Mouse (Mus musculus): ENCODE results near the gene Tmem95.
"Not testable (repeated sequence)": the region's sequence is repeated elsewhere in the genome, so short reads cannot be mapped to it uniquely, and the experiment has no call there.

Tmem95 gene

DNA sequence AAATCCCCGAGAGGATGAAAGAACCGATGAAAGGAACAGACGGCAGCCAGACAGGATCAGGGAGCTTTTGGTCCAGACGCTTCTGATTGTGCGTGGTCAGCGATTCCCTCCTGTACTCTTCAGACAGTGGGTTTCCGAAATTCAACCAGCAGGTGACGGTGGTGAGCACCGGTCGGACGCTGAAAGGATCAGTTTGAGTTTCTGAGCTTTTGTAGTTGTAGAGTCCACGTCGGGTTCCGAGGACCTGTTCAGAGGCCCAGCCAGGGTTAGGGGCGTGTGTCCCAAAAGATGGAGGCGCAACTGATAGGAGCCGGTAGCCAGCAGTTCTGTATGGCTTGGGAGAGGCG is 2.7 kb upstream of the Tmem95 start:
- in situ Hi-C loops (cut with MseI, MboI), result no loop called here

DNA sequence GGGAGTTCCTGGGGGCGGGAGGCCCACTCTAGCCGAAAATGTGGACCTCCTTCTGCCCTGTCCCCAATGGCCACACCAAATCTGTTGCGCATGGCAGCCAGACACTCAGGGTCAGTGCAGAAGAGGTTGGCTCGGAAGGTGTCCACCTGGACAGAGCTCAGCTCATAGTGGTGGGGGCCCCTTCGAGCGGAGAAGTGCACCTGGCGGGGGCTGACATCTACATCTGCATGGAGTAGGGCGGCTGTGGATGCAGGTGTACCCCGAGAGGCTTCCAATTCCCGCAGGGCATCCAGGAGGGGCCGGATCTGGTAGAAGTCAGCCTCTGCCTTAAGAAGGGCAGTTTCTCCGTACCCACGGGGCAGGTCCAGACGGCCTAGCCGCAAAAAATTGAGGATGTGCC is 1.9 kb upstream of the Tmem95 start:
- in situ Hi-C loops (cut with MseI, MboI), result loop anchor here (5.0 kb wide), 1 partner anchor 72 kb away; the partner anchor contains the start of gene Tmem102 (in 2 of the 2)

DNA sequence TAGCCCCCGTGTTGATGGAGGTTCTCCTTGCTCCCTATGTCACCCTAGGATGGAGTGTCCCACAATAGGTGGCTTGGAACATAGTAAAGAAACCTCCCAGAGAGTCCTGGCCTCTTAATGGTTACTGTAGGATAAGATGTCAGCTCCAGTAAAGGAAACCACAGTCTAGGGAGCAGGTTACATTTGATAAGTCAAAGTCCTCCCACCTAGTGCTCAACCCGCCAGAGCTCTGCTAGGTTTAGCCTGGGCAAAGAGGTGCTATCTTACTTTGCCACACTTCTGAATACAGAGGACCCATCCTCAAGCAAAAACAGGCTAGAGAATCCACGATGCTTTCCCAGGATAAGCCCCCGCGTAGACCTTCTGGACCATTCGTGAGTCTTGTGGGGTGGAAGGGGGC is 1.1 kb upstream of the Tmem95 start:
- in situ Hi-C loops (cut with MseI, MboI), result loop anchor here (5.0 kb wide), 1 partner anchor 72 kb away; the partner anchor contains the start of gene Tmem102 (in 2 of the 2)

DNA sequence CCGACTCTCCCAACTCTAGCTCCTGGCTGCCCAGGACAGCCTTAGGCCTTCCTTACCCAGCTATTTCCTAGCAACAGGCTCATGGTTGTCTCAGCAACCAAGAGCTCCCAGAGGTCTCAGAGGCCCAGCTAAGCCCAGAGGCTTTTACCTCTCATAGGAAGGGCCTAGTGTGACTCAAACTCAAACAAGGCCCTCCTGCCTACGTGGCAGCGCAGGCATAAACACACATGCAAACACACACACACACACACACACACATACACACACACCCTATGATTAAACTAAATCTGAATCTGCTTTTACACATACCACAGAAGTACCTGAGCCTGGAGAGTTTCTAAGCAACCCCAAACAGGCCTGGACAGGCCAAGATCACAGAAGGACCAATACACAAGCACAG is 581 bp upstream of the Tmem95 start:
- in situ Hi-C loops (cut with MseI, MboI), result loop anchor here (5.0 kb wide), 1 partner anchor 71 kb away; the partner anchor contains the start of gene Tmem102 (in 2 of the 2)

DNA sequence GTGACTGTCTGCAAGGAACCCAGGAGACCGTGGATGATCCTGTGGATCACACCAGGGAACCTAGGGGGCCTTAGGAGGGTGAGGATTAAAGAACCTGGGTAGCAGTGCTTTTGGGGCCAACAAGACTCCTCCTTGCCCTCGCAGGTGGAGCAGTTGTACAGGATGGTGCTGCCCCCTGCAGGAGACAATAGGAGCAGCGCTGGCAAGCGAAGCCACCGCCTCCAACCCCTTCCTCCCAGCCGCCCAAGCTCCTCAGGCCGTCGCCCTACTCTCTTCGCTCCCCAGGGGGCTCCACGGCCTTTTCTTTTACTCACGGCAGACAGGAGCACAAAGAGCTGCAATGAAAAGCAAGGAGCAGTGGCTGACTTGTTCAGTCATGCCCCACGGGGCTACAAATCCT is 951 bp downstream of the Tmem95 start:
- in situ Hi-C loops (cut with MseI, MboI), result loop anchor here (5.0 kb wide), 1 partner anchor 70 kb away; the partner anchor contains the start of gene Tmem102 (in 2 of the 2)

DNA sequence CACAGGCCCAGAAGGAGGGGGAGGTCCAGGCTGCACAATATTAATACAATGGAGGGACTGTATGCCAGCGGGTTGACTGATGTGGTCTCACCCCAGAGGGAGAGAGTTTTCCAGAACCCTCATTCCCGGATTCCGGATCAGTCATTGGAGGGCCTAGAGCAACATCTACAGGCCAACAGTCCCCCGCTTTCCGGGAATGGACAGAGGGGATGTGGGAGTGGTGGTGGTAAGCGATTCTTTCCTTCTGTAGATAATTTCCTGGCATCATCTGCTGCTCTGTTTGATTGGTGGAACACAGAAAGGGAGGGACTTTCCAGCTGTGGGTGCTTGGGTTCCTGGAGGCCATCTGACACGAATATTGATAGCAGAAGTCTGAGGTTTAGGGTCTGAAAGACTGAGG is 1.6 kb downstream of the Tmem95 start:
- in situ Hi-C loops (cut with MseI, MboI), result loop anchor here (5.0 kb wide), 1 partner anchor 69 kb away; the partner anchor contains the start of gene Tmem102 (in 2 of the 2)

DNA sequence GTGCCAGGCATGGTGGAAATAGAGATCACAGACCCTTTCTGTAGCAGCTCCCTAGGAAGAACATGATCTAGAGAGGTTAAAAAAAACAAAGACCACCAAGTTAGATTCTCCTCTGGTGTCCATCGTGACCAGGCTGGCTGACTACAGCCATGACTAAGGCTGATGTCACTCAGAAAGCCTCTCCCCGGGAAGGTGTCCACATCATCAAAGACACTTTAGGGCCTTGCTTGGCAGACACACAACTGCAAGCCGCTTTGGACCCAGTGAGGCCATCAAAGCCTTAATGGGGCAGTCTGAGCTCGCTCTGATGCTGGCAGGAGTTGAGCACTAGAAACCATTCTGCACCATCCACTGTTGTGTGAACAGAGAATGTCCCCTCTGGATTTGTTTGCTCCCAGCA is 5.4 kb downstream of the Tmem95 start:
- in situ Hi-C loops (cut with MseI, MboI), result no loop called here

DNA sequence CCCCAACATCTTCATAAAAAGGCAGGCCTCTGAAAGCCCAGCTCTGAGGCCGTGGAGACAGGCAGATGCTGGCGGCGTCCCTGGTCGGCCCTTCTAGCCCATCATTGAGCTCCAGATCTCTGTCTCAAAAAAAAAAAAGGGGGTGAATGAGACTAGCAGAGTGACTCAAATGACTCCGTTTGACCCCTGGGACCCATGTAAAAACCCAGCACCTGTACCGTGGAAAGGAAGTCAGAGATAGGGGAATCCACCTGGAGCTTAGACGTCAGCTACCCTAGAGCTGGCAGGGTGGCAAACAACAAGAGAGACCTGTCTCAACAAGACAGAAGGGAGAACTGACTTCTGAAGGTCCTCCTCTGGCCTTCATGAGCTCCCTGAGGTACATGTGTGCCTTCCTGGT is 6.0 kb downstream of the Tmem95 start:
- in situ Hi-C loops (cut with MseI, MboI), result no loop called here

DNA sequence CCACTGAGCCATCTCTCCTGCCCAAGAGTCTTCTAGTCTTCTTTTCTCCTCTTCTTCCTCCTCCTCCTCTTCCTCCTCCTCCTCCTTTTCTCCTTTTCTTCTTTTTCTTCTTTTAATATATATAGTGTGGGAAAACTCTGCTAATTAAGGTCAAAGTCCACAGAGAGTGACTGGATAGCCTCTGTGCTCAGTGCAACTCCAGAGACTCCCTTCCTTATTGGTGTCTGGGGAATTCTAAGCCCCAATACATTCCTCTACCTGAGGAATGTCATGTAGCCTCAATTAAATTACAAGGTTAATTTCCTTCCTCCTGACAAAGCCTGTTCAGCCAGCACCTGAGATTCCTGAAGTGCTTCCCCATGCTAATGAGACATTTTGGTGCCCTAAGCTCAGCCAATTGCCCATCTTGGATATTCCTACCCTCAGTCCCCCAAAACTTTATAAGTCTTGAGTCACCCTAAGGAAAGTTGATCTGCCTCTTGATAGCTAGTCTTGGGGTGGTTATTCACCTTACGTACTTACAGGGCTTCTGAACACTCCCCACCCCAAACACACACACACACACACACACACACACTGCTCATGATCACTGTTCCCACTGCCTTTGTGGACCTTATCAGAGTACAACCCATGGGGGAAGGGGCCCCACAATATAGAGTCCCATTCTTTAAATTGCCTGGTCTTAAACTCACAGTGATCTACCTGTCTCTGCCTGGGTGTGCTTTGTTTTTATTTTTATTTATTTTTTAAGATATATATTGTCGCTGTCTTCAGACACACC is 7.3 kb downstream of the Tmem95 start:
- in situ Hi-C loops (cut with MseI, MboI), result no loop called here

DNA sequence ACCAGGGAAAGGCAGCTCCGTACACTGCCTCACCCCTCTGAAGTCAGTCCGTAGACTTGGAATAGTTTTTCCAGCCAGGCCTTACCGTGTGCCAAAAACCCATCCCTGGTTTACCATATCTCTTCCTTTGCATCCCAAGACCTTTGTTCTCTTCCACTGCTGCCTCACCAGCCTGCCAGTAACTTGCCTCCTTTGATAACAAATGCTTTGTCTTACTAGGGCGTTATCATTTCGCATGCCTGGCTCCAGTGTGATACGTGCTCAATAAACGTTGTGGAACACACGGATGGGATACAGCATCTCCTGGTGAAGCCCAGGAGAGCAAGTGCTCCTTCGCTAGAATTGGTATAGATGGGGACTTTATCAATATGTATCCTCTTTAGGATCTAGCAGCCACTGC is 10.5 kb downstream of the Tmem95 start:
- in situ Hi-C loops (cut with MseI, MboI), result no loop called here

DNA sequence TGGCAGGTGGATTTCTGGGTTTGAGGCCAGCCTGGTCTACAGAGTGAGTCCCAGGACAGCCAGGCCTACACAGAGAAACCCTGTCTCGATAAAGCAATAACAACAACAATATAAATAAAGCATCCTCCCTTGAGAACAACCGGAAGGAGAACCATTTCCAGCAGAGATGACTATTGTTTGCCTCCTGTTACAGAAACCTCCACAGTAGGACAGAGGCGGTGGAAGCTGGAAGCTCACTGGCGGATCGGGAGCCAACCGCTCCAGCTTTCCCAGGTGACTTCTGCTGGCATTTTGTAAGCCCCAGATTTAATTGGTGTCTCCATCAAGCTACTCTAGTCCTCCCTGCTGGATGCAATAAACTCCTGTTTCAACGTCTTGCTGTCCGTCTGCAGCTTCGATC is 12.3 kb downstream of the Tmem95 start:
- in situ Hi-C loops (cut with MseI, MboI), result no loop called here

DNA sequence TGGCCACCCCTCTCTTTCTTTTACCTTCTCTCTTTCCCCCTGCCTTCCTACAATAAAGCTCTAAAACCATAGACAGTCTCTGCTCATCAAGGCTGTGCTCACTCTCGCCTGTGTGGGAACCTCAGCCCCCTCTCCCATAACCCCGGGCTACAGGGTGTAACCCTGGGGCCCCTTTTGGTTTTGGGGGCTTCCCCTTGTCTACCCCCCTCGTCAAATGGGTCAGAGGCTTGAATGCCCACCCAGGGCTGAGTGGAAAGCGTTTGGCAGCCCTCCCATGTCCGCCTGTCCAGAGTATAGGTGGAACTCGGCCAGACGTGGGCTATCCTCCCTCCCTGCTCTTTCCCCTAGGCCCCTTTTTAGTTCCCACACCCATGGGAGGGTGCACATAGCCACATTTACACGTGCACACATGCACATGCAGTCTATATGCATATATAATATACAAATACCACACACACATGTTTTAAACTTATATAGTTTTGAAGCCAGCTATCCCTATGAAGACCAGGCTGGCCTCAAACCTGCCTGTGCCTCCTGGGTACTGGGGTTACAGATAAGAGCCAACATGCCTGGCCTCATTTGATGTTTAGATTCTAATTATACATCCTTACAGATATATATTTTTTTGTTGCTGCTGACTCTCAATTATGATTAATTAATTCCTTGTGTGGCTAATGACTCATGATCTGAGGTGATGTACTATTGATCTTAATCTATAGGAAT is 13.5 kb downstream of the Tmem95 start:
- in situ Hi-C loops (cut with MseI, MboI), result no loop called here

DNA sequence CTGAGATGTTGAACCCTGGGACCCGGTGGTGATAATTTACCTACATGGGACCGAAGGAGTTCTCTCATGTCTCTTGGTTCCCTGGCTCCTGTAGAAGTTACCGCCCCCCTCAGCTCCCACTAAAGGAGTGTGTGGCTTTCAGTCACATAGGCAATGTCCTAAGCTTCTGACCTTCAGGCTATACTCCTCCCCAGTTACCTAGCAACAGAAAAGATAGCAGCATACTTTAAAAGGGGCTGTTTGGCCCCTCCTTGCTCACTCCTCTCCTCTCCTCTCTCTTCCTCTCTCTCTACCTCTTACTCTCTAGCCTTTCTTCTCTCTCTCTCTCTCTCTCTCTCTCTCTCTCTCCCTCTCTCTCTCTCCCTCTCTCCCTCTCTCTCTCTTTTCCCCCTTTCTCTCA is 14.1 kb downstream of the Tmem95 start:
- in situ Hi-C loops (cut with MseI, MboI), result not testable (repeated sequence)

DNA sequence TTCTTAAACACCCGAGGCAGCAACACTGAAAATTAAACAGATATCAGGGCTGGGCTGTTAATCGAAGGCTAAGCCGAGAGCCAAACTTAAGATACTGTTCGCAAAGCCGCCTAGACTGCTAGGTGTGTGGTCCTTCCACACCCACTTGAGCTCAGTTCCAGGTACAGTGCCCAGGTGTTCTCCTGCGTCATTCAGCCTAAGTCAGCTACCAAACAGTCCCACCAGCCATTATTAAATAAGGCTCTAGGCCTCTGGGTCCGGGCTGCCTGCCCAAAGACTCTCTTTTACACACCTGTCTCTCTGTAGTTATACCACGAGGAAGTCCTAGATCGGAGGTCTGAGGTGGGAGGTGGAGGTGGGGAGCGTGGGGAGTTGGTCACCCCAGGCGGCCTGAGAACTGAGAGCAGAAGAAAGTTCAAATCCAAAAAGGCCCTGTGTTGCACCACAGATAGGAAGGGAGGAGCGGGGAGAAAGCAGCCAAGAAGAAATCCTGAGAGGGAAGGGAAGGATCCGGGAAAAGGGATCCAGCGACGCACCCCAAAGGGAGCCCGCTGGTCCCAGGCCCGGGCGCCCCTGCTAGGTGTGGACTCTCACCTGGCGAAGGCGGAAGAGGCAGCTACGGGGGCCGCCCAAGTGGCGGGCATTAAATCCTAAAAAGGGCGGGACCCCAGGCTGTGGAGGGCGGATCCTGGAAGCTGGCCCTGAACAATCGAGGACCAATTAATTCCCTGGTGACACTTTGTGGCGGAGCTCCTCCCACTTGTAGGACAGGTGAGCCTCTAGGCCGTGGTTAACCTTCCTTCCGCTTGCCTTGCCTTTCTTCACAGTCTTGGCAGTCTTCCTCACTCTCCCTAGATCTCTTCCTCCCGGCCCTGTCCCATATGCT is 19.5 kb downstream of the Tmem95 start, which contains the start of gene Tnk1:
TSS of gene Tnk1 (minus strand) at position 618 of the 886 bp plus-strand sequence.
- in situ Hi-C loops (cut with MseI, MboI), result no loop called here

DNA sequence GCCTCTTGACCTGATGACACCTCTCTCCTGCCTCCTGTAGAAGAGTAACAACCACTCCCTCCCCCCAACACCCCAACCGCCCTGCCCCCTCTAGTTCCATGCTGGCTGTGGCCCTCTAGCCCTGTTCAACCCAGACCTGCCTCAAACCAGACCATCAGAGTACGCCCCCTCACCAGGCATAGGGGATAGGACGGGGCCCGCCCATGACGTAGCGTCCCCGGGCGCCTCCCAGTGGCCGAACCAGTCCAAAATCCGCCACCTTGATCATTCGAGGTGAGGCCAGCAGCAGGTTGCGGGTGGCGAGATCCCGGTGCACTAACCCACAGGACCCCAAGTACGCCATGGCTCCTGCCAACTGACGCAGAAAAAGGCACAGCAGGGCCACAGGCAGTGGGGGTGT is 22.5 kb downstream of the Tmem95 start:
- in situ Hi-C loops (cut with MseI, MboI), result no loop called here

DNA sequence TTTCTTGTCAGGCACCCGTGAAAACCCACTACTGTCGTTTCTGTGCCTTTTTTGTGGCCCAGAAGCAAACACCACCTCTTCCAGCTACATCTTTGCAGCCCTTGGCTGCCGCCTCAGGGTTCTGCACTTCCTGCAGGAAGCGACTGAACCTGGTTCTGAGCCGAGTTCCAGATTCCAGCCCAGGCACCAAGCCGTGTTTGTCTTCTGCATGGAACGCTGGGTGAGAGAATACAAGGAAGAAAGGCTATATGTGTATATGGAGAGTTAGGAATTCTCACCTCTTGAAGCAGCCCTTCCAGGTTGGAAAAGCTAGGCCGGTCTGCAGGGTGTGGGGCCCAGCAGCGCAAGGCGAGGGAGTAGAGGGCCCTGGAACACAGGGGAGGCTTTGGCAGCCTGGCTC is 23.1 kb downstream of the Tmem95 start:
- in situ Hi-C loops (cut with MseI, MboI), result no loop called here

DNA sequence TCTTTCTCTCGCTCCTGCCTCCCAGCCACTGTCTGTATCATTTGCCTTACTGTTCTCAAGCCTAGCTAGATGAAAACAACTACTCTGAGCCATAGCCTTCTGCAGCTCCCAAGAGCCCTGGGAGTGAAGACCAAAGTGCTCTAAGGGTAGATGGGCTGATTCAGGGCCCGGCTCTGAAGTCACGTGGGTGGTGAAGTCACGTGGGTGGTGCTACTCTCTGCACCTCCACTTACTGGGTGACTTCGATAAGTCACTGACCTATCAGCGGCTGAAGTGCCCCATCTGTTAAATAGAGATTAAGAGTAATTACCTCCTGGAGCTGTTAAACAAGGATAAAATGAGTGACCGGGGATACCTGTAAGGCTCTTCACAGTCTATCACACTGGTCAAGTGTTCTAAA is 23.8 kb downstream of the Tmem95 start:
- in situ Hi-C loops (cut with MseI, MboI), result no loop called here

DNA sequence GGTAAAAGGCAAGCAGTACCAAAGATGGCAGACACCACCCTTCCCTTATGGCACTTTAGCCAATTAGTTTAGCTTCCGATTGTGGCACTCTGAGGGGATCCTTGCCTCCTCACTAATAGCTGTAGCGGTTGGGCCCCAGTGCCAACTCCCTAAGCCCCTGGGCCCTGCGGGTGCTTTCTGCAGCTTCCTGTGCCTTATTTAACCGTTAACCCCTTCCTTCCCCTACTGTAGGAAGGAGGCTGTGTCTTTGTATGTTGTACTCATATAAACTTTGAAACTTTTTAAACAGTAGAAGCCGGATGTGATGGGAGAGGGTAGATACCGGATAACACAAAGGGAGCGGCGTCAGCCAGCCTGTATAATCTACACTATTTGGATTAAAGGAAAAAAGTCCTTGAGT is 27.1 kb downstream of the Tmem95 start:
- in situ Hi-C loops (cut with MseI, MboI), result no loop called here

DNA sequence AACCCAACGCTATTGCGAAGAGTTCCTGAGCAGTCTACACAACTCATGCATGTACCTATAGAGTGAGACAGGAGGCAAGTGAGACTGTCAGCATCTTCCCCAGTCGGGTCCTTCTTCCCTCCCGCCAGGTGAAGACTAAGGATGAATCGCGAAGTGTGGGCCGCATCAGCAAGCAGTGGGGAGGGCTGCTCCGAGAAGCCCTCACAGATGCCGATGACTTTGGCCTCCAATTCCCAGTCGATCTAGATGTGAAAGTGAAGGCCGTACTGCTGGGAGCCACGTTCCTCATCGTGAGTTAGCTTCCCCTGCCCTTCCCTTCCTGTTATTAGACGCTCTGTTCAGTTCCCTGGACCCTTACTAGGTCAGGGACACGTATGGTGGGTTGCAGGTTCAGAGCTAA is 27.9 kb downstream of the Tmem95 start:
- in situ Hi-C loops (cut with MseI, MboI), result no loop called here

DNA sequence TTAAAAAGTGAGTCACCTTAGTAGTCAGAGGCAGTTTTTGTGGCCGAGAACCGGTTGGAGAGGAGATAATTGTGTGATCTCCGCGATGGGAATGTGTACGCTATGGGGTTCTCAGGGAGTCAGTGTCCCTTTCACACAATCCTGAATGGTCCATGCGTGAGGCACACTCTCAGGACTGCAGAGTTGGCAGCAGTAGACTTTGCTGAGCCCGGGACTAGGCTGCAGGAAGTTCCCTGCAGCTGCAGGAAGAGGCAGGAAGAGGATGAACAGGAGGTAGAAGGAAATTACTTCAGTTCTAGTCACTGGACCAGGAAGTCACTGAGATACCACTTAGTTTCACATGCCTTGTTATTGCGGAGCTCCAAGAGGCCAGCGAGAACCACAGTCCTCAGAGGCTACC is 28.7 kb downstream of the Tmem95 start:
- in situ Hi-C loops (cut with MseI, MboI), result no loop called here

DNA sequence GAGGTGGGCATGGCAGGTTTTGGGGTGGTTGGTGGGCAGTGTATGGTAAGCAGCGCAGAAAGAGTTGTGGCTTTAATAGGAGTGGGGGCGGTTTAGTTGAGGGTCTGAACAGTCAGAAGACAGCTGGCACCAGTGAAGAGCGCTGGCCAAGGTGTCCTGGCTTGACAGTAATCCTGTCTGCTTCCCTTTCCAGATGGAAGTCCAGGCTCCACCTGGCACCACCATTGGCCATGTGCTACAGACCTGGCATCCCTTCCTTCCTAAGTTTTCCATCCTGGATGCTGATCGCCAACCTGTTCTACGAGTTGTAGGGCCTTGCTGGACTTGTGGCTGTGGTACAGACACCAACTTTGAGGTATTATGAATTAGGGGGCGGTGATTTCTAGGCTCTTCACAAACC is 29.8 kb downstream of the Tmem95 start:
- in situ Hi-C loops (cut with MseI, MboI), result no loop called here

Data from mouse trophoblast stem cell (cell line).